Comparison of ENCODE assay signal across 16 mouse cellular contexts in genomic region chr16:18547891-18548290, GRCm38 (mm10). TPM values are rescaled to one million over a fixed set of nuclear protein-coding genes. Genes with fewer than 3 reads are reported as not detected.
DNase-seq lines count a peak whose midpoint lies in the region; ATAC-seq lines count a peak whose summit lies in the region.
"Had no signal": no experiment of that assay in that cellular context is flagged by ENCODE, and none has a peak within 500 bp of the region (broad histone marks: within the 10 kb centered on the region; RNA-seq: fewer than 3 reads in every experiment).

No protein-coding gene starts in this region.

- no peak for ATAC-seq in erythroblast, adult 5-6 weeks (replicated peaks; ENCODE audit: low FRiP score, poor library complexity, severe bottlenecking)
- ATAC-seq: lung, postnatal 0 days had no signal

- peak; percentile 42 to 44 for DNase-seq in cerebellum, postnatal 10 days
- DNase-seq in cerebellum, adult 8-10 months, result no peak
- peak; percentile 12 for DNase-seq in left cerebral cortex, postnatal 4 days
- no peak for DNase-seq in left cerebral cortex, adult 8-10 months (ENCODE audit: low spot score in 2 of 2)
- DNase-seq in 3134 (ENCODE audit: extremely low read depth, insufficient read length, low spot score), result peak; percentile 30
- peak; percentile 58 for DNase-seq in gonadal fat pad, adult 2 months (ENCODE audit: low read depth)
- DNase-seq in adrenal gland, postnatal 25 days, result no peak
- DNase-seq: adrenal gland, postnatal 10 days; cerebellum, adult 9-11 months; gastrocnemius, postnatal 25 days; heart, postnatal 10 days; kidney, adult 11 months; kidney, postnatal 10 days had no signal

- intact Hi-C loops in left cerebral cortex, postnatal 4 days (cut with DNase I), result no loop called here

RNA-seq across cellular contexts. Expression of gene Tbx1, which starts 42.6 kb away (rescaled TPM):
- total RNA-seq in left cerebral cortex, postnatal 4 days (2021), result 1 to 10 TPM; 1.2 TPM
- 1 to 10 TPM; 1.0 to 2.1 (median 1.6) TPM for total RNA-seq in left cerebral cortex, adult 8-10 months (2022)
- 0.76 and 2.5 TPM in 2 replicates for polyA plus RNA-seq in gonadal fat pad, adult 2 months (2012; rRNA removed)
- not detected in 2 replicates for total RNA-seq in erythroblast, adult 5-6 weeks (2015; ENCODE audit: low replicate concordance)
- total RNA-seq in erythroblast, adult 5-6 weeks (2017; ENCODE audit: low replicate concordance), result not detected in 2 replicates
- total RNA-seq in adrenal gland, postnatal 25 days (2021), result 0.52 TPM in 1 of 2 replicates, not detected in the other
- total RNA-seq: megakaryocyte, adult 5-6 weeks had no signal

RNA-seq across cellular contexts. Expression of gene Rtl10, which starts 49.2 kb away (rescaled TPM):
- 10 to 100 TPM; 11.7 to 11.9 TPM for total RNA-seq in left cerebral cortex, postnatal 4 days (2021)
- total RNA-seq in left cerebral cortex, adult 8-10 months (2022), result 1 to 10 TPM; 6.4 to 7.8 (median 7.6) TPM
- polyA plus RNA-seq in gonadal fat pad, adult 2 months (2012; rRNA removed), result 6.2 and 7.1 TPM in 2 replicates
- 2.7 TPM in 1 of 2 replicates, not detected in the other for total RNA-seq in erythroblast, adult 5-6 weeks (2015; ENCODE audit: low replicate concordance)
- total RNA-seq in erythroblast, adult 5-6 weeks (2017; ENCODE audit: low replicate concordance), result 1.1 and 4.5 TPM in 2 replicates
- total RNA-seq in adrenal gland, postnatal 25 days (2021), result 7.1 and 8.6 TPM in 2 replicates

RNA-seq across cellular contexts. Expression of gene Gnb1l, which starts 49.4 kb away (rescaled TPM):
- total RNA-seq in left cerebral cortex, postnatal 4 days (2021), result 1 to 10 TPM; 9.0 to 9.2 TPM
- total RNA-seq in left cerebral cortex, adult 8-10 months (2022), result 1 to 10 TPM; 4.9 to 5.7 (median 5.3) TPM
- polyA plus RNA-seq in gonadal fat pad, adult 2 months (2012; rRNA removed), result 9.3 and 11.4 TPM in 2 replicates
- 2.3 and 10.6 TPM in 2 replicates for total RNA-seq in erythroblast, adult 5-6 weeks (2015; ENCODE audit: low replicate concordance)
- total RNA-seq in erythroblast, adult 5-6 weeks (2017; ENCODE audit: low replicate concordance), result 0.94 and 5.6 TPM in 2 replicates
- 4.0 and 9.4 TPM in 2 replicates for total RNA-seq in adrenal gland, postnatal 25 days (2021)

Comparison
In these comparisons a context has a peak if more than half of its experiments do, and no peak if none do; other contexts are left out.
1. DNase-seq: peak in cerebellum, postnatal 10 days (2 of 2), left cerebral cortex, postnatal 4 days (single experiment), 3134 (single experiment) and gonadal fat pad, adult 2 months (single experiment); none in cerebellum, adult 8-10 months (single experiment), left cerebral cortex, adult 8-10 months (0 of 2) and adrenal gland, postnatal 25 days (single experiment).